Mouse (Mus musculus) liver, embryonic 14.5 days (tissue): ENCODE data around the gene Ccdc12.

ENCODE experiments used
- CTCF ChIP-seq: IDR thresholded peaks from 2 replicates; pipeline ENCODE4 v1.5.1; 2016; ENCODE audit warnings: antibody characterized with exemption, low read depth, control low read depth
- EP300 ChIP-seq: IDR thresholded peaks from 2 replicates; pipeline ENCODE4 v1.6.1; 2016; ENCODE audit warnings: antibody characterized with exemption, low read depth

- no peak for TF ChIP-seq CTCF
- TF ChIP-seq EP300 = no peak
Measured at GRCm38 (mm10) chr9:110722060-110722459, 65.8 kb downstream of the Ccdc12 start.
